Mouse (Mus musculus) mature B cell (primary cell): ENCODE data around the gene Phka2.

Source experiments
- in situ Hi-C: fragments of 300-500 bp; cut with MboI; formaldehyde crosslinking; loops from 2 replicates; pipeline ENCODE4 v1.14.3; 2019

The Phka2 gene

GRCm38 (mm10) chrX:160598562-160599458 is 96.8 kb downstream of the Phka2 start:
- in situ Hi-C loops: no loop called here

- in situ Hi-C loops: no loop called here
These were observed 99.1 kb downstream of the Phka2 start for GRCm38 (mm10) chrX:160601053-160601452.

- in situ Hi-C loops: no loop called here
These were observed 100.8 kb downstream of the Phka2 start for GRCm38 (mm10) chrX:160602770-160603169.

- in situ Hi-C loops: no loop called here
These were observed 101.3 kb downstream of the Phka2 start for GRCm38 (mm10) chrX:160603316-160603715.

- in situ Hi-C loops: no loop called here
These were observed 102.1 kb downstream of the Phka2 start for GRCm38 (mm10) chrX:160603981-160604541.

DNA sequence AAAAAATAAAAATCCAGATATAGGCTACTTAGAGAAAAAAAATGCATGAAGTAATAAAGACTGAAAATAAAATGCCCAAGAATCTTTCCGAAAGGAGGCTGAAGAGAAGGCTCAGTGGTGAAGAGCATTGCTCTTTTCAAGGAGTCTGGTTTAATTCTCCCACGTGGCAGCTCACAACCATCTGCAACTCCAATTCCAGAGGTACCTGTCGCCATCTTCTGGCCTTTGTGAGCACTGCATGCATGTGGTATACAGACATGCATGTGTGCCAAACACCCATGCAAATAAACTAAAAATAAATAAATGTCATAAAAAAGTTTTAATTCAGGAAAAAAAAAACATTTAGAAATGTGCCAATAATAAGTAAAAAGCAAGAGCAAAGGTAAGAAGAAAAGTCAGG is 107.9 kb downstream of the Phka2 start:
- in situ Hi-C loops: no loop called here

DNA sequence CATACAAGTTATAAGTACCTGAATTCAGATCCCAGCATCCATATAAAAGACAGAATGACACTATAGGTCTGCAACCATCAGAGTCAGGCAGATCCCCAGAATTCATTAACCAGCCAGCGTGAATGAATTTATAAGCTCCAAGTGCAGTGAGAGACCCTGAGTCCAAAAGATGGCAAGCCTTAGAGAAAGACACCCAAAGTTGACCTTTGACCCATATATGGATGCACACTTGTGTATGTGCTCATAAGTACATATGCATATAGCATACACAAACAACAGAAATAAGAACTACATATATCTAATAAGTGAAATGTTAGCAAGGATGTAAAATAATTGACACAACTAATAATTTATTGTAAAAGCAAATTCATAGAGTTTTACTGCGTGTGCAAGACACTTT is 108.5 kb downstream of the Phka2 start:
- in situ Hi-C loops: no loop called here

DNA sequence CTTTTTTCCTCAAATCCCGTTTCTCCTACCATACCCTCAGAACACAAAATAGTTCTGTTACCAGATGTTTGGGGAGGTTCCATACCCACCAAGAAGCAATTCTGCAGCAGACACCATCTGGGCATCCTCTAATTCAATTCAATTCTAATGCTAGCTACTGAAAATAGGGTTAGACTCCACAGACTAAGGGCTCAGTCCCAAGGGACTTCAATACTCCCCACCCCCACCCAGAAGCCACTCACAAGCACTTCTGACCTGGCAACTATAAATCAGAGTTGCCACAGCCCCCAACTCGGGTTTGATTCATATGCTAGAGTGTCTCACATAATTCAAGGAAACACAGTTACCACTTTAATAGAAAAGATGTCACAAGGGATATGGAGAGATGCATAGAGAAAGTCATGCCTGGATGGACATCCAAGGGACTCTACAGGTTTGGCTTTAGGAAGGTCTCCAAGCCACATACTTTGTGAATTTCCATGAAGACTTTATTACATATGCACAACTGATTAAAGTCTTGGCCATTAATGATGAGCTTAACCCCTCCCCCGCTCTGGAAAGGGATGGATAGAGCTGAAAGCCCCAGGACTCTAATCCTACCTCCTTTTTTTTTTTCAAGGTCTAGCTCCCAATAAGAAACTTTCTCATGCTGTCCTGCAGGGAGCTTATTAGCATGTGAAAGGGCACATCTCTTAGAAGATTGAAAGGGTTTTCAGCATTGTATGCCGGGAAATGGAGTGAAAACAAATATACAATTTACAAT is 109.1 kb downstream of the Phka2 start:
- in situ Hi-C loops: no loop called here
